Comparison of ENCODE assay signal across 8 mouse cellular contexts in the genomic region with DNA sequence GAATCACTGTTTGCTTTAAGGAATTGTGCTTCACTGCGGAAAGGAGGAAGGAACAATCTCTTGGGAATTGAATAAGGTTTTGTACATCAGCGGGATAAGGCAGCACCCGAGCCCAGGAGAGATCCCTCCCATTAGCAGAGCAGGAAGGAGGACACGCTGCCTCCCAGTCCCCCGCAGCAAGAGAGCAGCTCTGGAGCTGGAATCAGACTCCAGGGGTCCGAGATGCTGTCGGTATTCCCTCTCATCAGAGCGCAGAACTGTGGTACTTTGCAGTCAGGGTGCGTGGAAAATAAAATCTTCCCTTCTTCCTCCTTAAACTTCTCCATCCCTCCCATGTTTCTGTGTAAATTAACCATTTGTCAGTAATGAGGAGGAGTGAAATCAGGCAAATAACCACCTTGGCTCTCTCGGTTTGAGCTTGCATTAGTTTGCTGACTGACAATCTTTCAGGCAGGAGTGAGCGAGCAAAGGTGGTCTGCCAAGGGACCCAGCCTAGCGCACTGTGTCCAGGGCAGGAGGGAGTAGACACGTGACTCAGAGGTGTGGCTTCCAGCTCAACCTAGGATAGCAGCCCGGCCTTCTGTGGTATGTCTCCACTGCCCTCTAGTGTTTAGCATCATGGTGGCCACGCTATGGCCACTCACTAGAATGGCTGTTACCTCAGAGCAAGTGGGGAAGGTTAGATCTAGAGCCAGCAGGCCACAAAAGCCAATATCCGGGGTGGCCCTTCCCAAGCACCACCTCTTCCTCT. TPM values are rescaled to one million over a fixed set of nuclear protein-coding genes. Genes with fewer than 3 reads are reported as not detected.
DNase-seq lines count a peak whose midpoint lies in the region; ATAC-seq and TF ChIP-seq lines count a peak whose summit lies in the region.

No protein-coding gene starts in this region.

- WGBS in embryonic facial prominence, embryonic 15.5 days, result 8% methylated on average over 16 of the region's 16 CpGs
- WGBS in heart, embryonic 15.5 days, result 5% methylated on average over 16 of the region's 16 CpGs
- WGBS in kidney, postnatal 0 days, result 4% methylated on average over 16 of the region's 16 CpGs
- WGBS in liver, embryonic 14.5 days (ENCODE audit: insufficient replicate concordance), result 16% methylated on average over 16 of the region's 16 CpGs

- 0 out of 2 replicates have a peak overlapping the region, but pooled peaks have one; percentile 9 for H3K9ac ChIP-seq in embryonic facial prominence, embryonic 15.5 days
- H3K9ac ChIP-seq in heart, embryonic 15.5 days, result peak overlapping the region; percentile 45
- peak overlapping the region; percentile 38 for H3K9ac ChIP-seq in kidney, postnatal 0 days (ENCODE audit: low read depth, low read length)
- no peak overlapping the region for H3K9ac ChIP-seq in liver, embryonic 14.5 days (replicated peaks)

- no peak overlapping the region for H3K27ac ChIP-seq in embryonic facial prominence, embryonic 15.5 days (replicated peaks)
- H3K27ac ChIP-seq in heart, embryonic 15.5 days, result no peak overlapping the region
- H3K27ac ChIP-seq in kidney, postnatal 0 days, result no peak overlapping the region
- no peak overlapping the region for H3K27ac ChIP-seq in liver, embryonic 14.5 days

- no peak for TF ChIP-seq EP300 in liver, embryonic 14.5 days (IDR thresholded peaks at IDR 0.05; ENCODE audit: low read depth)

- no peaks in the 10 kb centered on the region for H3K9me3 ChIP-seq in E14TG2a.4 (ENCODE audit: low read length)
- H3K9me3 ChIP-seq in embryonic facial prominence, embryonic 15.5 days (replicated peaks), result no peaks in the 10 kb centered on the region
- H3K9me3 ChIP-seq in heart, embryonic 15.5 days (replicated peaks), result no peaks in the 10 kb centered on the region
- no peaks in the 10 kb centered on the region for H3K9me3 ChIP-seq in kidney, postnatal 0 days (replicated peaks; ENCODE audit: low read length)
- no peaks in the 10 kb centered on the region for H3K9me3 ChIP-seq in liver, embryonic 14.5 days (ENCODE audit: control insufficient read depth, low read length)

- ATAC-seq in embryonic facial prominence, embryonic 15.5 days (ENCODE audit: insufficient number of reproducible peaks, low FRiP score, low TSS enrichment, low read depth), result peak; percentile 89
- peak; percentile 95 for ATAC-seq in heart, embryonic 15.5 days (replicated peaks; ENCODE audit: insufficient number of reproducible peaks, insufficient read depth, low FRiP score, low read depth)
- ATAC-seq in kidney, postnatal 0 days (replicated peaks; ENCODE audit: low FRiP score, low read depth), result peak; percentile 97
- ATAC-seq in liver, embryonic 14.5 days (ENCODE audit: insufficient read depth), result peak; percentile 83

- no peaks in the 10 kb centered on the region for H3K27me3 ChIP-seq in E14TG2a.4 (ENCODE audit: insufficient read depth, low read length)
- H3K27me3 ChIP-seq in embryonic facial prominence, embryonic 15.5 days, result no peaks in the 10 kb centered on the region
- no peaks in the 10 kb centered on the region for H3K27me3 ChIP-seq in heart, embryonic 15.5 days
- no peaks in the 10 kb centered on the region for H3K27me3 ChIP-seq in kidney, postnatal 0 days (ENCODE audit: insufficient read depth, low read length)
- no peaks in the 10 kb centered on the region for H3K27me3 ChIP-seq in liver, embryonic 14.5 days (ENCODE audit: control insufficient read depth, insufficient read depth, low read length)

- H3K4me2 ChIP-seq in embryonic facial prominence, embryonic 15.5 days (replicated peaks), result peak overlapping the region; percentile 52
- peak overlapping the region; percentile 81 for H3K4me2 ChIP-seq in heart, embryonic 15.5 days
- H3K4me2 ChIP-seq in kidney, postnatal 0 days (ENCODE audit: low read length), result peak overlapping the region; percentile 54
- peak overlapping the region; percentile 23; the same call in 1 of the 2 replicates for H3K4me2 ChIP-seq in liver, embryonic 14.5 days (ENCODE audit: low read depth)

- peaks cover 9% of the 10 kb centered on the region for H3K4me1 ChIP-seq in E14TG2a.4 (replicated peaks; ENCODE audit: low read depth, low read length)
- H3K4me1 ChIP-seq in embryonic facial prominence, embryonic 15.5 days, result peaks cover 9% of the 10 kb centered on the region
- peaks cover 5% of the 10 kb centered on the region; the same call in 1 of the 2 replicates for H3K4me1 ChIP-seq in heart, embryonic 15.5 days (replicated peaks)
- no peaks in the 10 kb centered on the region for H3K4me1 ChIP-seq in kidney, postnatal 0 days (replicated peaks; ENCODE audit: insufficient read depth, low read length)
- peaks cover 0 to 3% of the 10 kb centered on the region in 2 experiments; a peak in 1 of 4 replicates for H3K4me1 ChIP-seq in liver, embryonic 14.5 days (replicated peaks; ENCODE audit: control insufficient read depth in 2 of 2, insufficient read depth in 2 of 2, low read length in 1 of 2)

- peak; percentile 43 for TF ChIP-seq CTCF in E14TG2a.4 (conservative IDR thresholded peaks at IDR 0.05; ENCODE audit: low read length)
- peak; percentile 96 for TF ChIP-seq CTCF in kidney, postnatal 0 days (IDR thresholded peaks at IDR 0.05; ENCODE audit: low read depth)
- peak; percentile 86 for TF ChIP-seq CTCF in liver, embryonic 14.5 days (IDR thresholded peaks at IDR 0.05; ENCODE audit: low read depth)

- H3K36me3 ChIP-seq in E14TG2a.4 (ENCODE audit: insufficient read depth, low read length), result peaks cover 43% of the 10 kb centered on the region
- 0 out of 2 replicates have a peak, but pooled peaks cover 2% of the 10 kb centered on the region for H3K36me3 ChIP-seq in embryonic facial prominence, embryonic 15.5 days
- H3K36me3 ChIP-seq in heart, embryonic 15.5 days, result peaks cover 4% of the 10 kb centered on the region; the same call in 1 of the 2 replicates
- no peaks in the 10 kb centered on the region for H3K36me3 ChIP-seq in kidney, postnatal 0 days (ENCODE audit: insufficient read depth, low read length)
- no peaks in the 10 kb centered on the region for H3K36me3 ChIP-seq in liver, embryonic 14.5 days (replicated peaks; ENCODE audit: control insufficient read depth, insufficient read depth, low read depth)

- peak; percentile 87 for DNase-seq in brain, adult 2 months (ENCODE audit: low read depth, low spot score)
- peak; percentile 96 for DNase-seq in kidney, postnatal 0 days (ENCODE audit: low spot score)
- DNase-seq in liver, embryonic 14.5 days (ENCODE audit: low read depth in 3 of 3, low spot score in 3 of 3), result peak; percentile 36 to 49 (median 39)
- peak; percentile 69 for DNase-seq in neural tube, embryonic 10.5 days (ENCODE audit: extremely low spot score, low spot score)
- DNase-seq in thymus, postnatal 14 days, result peak; percentile 19

- peak overlapping the region; percentile 52; the same call in 1 of the 2 replicates for H3K4me3 ChIP-seq in E14TG2a.4 (replicated peaks; ENCODE audit: low read length)
- peak overlapping the region; percentile 25 for H3K4me3 ChIP-seq in embryonic facial prominence, embryonic 15.5 days (replicated peaks)
- peak overlapping the region; percentile 45 for H3K4me3 ChIP-seq in heart, embryonic 15.5 days
- H3K4me3 ChIP-seq in kidney, postnatal 0 days (replicated peaks; ENCODE audit: low read depth, low read length), result peak overlapping the region; percentile 10
- H3K4me3 ChIP-seq in liver, embryonic 14.5 days (ENCODE audit: insufficient read depth in 1 of 2, low read depth in 2 of 2, low read length in 2 of 2), result no peak overlapping the region

RNA-seq across cellular contexts. Expression of a gene that starts 15.4 kb away (rescaled TPM):
- polyA plus RNA-seq in embryonic facial prominence, embryonic 15.5 days (2015; fragmentation: Nextera tagmentation; extraction: Ambion mirVana), result 1.2 TPM in 2 replicates
- polyA plus RNA-seq in heart, embryonic 15.5 days (2015; fragmentation: Nextera tagmentation; extraction: Ambion mirVana), result 0.35 and 0.77 TPM in 2 replicates
- 0.76 and 0.80 TPM in 2 replicates for polyA plus RNA-seq in kidney, postnatal 0 days (2015; fragmentation: Nextera tagmentation; extraction: Ambion mirVana)
- polyA plus RNA-seq in liver, embryonic 14.5 days (2012; rRNA removed), result 0.64 and 0.74 TPM in 2 replicates
- 0.13 and 0.30 TPM in 2 replicates for polyA plus RNA-seq in liver, embryonic 14.5 days (2014; fragmentation: Nextera tagmentation; extraction: Ambion mirVana)

RNA-seq across cellular contexts. Expression of a gene that starts 33.4 kb away (rescaled TPM):
- 1.8 and 2.0 TPM in 2 replicates for polyA plus RNA-seq in embryonic facial prominence, embryonic 15.5 days (2015; fragmentation: Nextera tagmentation; extraction: Ambion mirVana)
- 0.10 and 0.11 TPM in 2 replicates for polyA plus RNA-seq in heart, embryonic 15.5 days (2015; fragmentation: Nextera tagmentation; extraction: Ambion mirVana)
- polyA plus RNA-seq in kidney, postnatal 0 days (2015; fragmentation: Nextera tagmentation; extraction: Ambion mirVana), result 0.62 and 0.79 TPM in 2 replicates
- 0.04 and 0.11 TPM in 2 replicates for polyA plus RNA-seq in liver, embryonic 14.5 days (2012; rRNA removed)
- 0.03 and 0.09 TPM in 2 replicates for polyA plus RNA-seq in liver, embryonic 14.5 days (2014; fragmentation: Nextera tagmentation; extraction: Ambion mirVana)

Comparison
In these comparisons a context has a peak if more than half of its experiments do, and no peak if none do; other contexts are left out.
1. H3K4me3 ChIP-seq: peak in E14TG2a.4 (single experiment), embryonic facial prominence, embryonic 15.5 days (single experiment), heart, embryonic 15.5 days (single experiment) and kidney, postnatal 0 days (single experiment); none in liver, embryonic 14.5 days (0 of 2).
2. CTCF ChIP-seq: peak in every context shown above with its lines; median percentile 96 in kidney, postnatal 0 days; 86 in liver, embryonic 14.5 days; 43 in E14TG2a.4.
3. DNase-seq: peak in every context shown above with its lines; median percentile 96 in kidney, postnatal 0 days; 87 in brain, adult 2 months; 69 in neural tube, embryonic 10.5 days; 39 in liver, embryonic 14.5 days; 19 in thymus, postnatal 14 days.
4. H3K4me2 ChIP-seq: peak in every context shown above with its lines; median percentile 81 in heart, embryonic 15.5 days; 54 in kidney, postnatal 0 days; 52 in embryonic facial prominence, embryonic 15.5 days; 23 in liver, embryonic 14.5 days.
5. Peak in every context shown above with its lines, with median percentiles within 50 percentile points of each other: ATAC-seq.